Mouse (Mus musculus) lung, postnatal 0 days (tissue): ENCODE data around the gene Arhgap20.

Experiments
- CTCF ChIP-seq: IDR thresholded peaks from 2 replicates; pipeline ENCODE4 v1.5.1; 2016; ENCODE audit warnings: antibody characterized with exemption, mild to moderate bottlenecking
- EP300 ChIP-seq: IDR thresholded peaks from 2 replicates; pipeline ENCODE4 v1.6.1; 2016; ENCODE audit warnings: antibody characterized with exemption, mild to moderate bottlenecking, control low read depth

GRCm38 (mm10) chr9:51798251-51798650, 33.1 kb downstream of the Arhgap20 start:
- TF ChIP-seq CTCF (no peak), EP300 (no peak)
